Mouse (Mus musculus) stomach, embryonic 14.5 days (tissue): ENCODE measurements at regions not wholly inside any gene's neighbourhood (a gene's known extent, or its start where the extent isn't known, plus 50 kb on each side); places are given as distances from the start of the nearest gene placed in this dataset.

ENCODE experiments used
- ATAC-seq: fragments of 200-750 bp; cut with Nextera tagmentation; 2 replicates; pipeline ENCODE4 v1.8.0; 2017; ENCODE audit warnings: low read depth, moderate TSS enrichment; ENCODE audit not compliant: insufficient number of reproducible peaks, insufficient read depth, low FRiP score
- H3K27ac ChIP-seq: fragments of 300-500 bp; sonication (generic); 2 replicates; pipeline ENCODE4 v1.5.1; 2014; ENCODE audit warnings: mild to moderate bottlenecking, low read length, moderate library complexity, mixed read lengths
- H3K27me3 ChIP-seq: fragments of 300-500 bp; sonication (generic); 2 replicates; pipeline ENCODE4 v1.6.1; 2014; ENCODE audit warnings: low read length, control low read depth, mixed read lengths; ENCODE audit not compliant: control insufficient read depth, insufficient read depth
- H3K36me3 ChIP-seq: fragments of 300-500 bp; sonication (generic); 2 replicates; pipeline ENCODE4 v1.6.1; 2014; ENCODE audit warnings: mild to moderate bottlenecking, control low read depth, low read length, moderate library complexity, mixed read lengths; ENCODE audit not compliant: control insufficient read depth, insufficient read depth
- H3K4me1 ChIP-seq: fragments of 300-500 bp; sonication (generic); 2 replicates; pipeline ENCODE4 v1.6.1; 2014; ENCODE audit warnings: low read length, control low read depth, mixed read lengths; ENCODE audit not compliant: control insufficient read depth, insufficient read depth
- H3K4me2 ChIP-seq: fragments of 300-500 bp; sonication (generic); replicated peaks from 2 replicates; pipeline ENCODE4 v1.6.1; 2014; ENCODE audit warnings: low read depth, low read length, control low read depth
- H3K4me3 ChIP-seq: fragments of 300-500 bp; sonication (generic); 2 replicates; pipeline ENCODE4 v1.5.1; 2014; ENCODE audit warnings: low read depth, low read length, control low read depth
- H3K9ac ChIP-seq: fragments of 300-500 bp; sonication (generic); replicated peaks from 2 replicates; pipeline ENCODE4 v1.6.1; 2014; ENCODE audit warnings: low read depth, mild to moderate bottlenecking, control low read depth, low read length, moderate library complexity, mixed read lengths
- H3K9me3 ChIP-seq: fragments of 300-500 bp; sonication (generic); 2 replicates; pipeline ENCODE4 v1.6.1; 2016; ENCODE audit warnings: low read depth, low read length, control low read depth; ENCODE audit not compliant: control insufficient read depth
- WGBS: fragments of 180-500 bp; shearing (Covaris S2); extraction: QIAGEN DNeasy Blood & Tissue Kit; methylation state at CpG from one replicate; pipeline ENCODE4 v1.1.7; 2014; 5-methylcytosine and 5-hydroxymethylcytosine counted together

DNA sequence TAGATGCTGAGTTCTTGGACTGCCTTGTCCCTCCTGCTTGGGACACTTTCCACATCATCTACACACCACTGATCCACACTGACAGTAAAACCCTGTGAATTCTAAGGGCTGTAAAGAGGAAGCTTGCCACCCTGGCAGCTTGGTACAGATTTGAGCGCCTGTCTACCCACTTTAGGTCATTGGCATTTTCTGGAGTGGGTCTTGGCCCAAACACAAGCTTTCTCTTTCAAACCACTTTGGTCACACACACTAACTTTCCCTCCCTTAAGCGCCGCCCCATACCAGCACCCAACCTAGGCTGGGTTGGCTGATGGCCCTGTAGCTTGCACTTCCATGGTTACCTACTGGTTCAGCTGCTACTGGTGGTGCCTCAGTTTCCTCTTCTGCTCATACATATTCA is 55.6 kb upstream of the Fam180a start:
- Histone ChIP-seq H3K36me3 (no peaks in the 10 kb centered on the region), H3K4me2 (no peak overlapping the region), H3K4me3 (no peak overlapping the region), H3K9ac (no peak overlapping the region), H3K4me1 (no peaks in the 10 kb centered on the region; the same call in 1 of the 2 replicates), H3K27me3 (no peaks in the 10 kb centered on the region), H3K9me3 (no peaks in the 10 kb centered on the region), H3K27ac (no peak overlapping the region)
- no peak for ATAC-seq
- WGBS = 86% methylated on average over 3 of the region's 3 CpGs

- Histone ChIP-seq H3K27ac (no peak overlapping the region), H3K4me1 (no peaks in the 10 kb centered on the region; the same call in 1 of the 2 replicates), H3K4me3 (no peak overlapping the region), H3K9me3 (no peaks in the 10 kb centered on the region), H3K36me3 (no peaks in the 10 kb centered on the region), H3K4me2 (peak overlapping the region; percentile 20; the same call in 1 of the 2 replicates), H3K27me3 (no peaks in the 10 kb centered on the region), H3K9ac (no peak overlapping the region)
- peak; percentile 71; the same call in 1 of the 2 replicates for ATAC-seq
- 20% methylated on average over 11 of the region's 11 CpGs for WGBS
Measured at GRCm38 (mm10) chr6:35380721-35381466, 55.0 kb upstream of the Fam180a start.

DNA sequence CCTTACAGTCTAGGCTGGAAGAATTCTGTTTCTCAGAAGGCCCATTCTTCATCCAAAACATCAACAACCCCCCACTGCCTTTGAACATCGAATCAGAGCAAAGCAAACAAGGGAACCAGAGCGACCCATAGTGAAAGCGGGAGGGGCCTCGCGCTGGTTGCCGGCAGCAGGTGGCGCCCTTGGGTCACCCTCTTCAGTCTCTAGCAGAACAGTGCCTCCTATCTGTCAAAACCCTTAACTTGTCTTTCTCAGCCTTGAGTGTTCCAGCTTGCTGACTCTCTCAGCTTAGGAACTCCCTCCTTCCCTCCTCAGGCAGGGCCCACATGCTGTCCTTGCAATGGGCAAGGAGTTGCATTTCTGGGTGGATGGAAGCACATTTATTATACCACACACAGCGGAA is 53.9 kb upstream of the Fam180a start:
- Histone ChIP-seq H3K36me3 (no peaks in the 10 kb centered on the region), H3K4me3 (no peak overlapping the region), H3K27me3 (no peaks in the 10 kb centered on the region), H3K27ac (no peak overlapping the region), H3K9me3 (no peaks in the 10 kb centered on the region), H3K9ac (no peak overlapping the region), H3K4me2 (peak overlapping the region; percentile 20; the same call in 1 of the 2 replicates), H3K4me1 (no peaks in the 10 kb centered on the region; the same call in 1 of the 2 replicates)
- ATAC-seq = no peak
- WGBS = 15% methylated on average over 8 of the region's 8 CpGs

DNA sequence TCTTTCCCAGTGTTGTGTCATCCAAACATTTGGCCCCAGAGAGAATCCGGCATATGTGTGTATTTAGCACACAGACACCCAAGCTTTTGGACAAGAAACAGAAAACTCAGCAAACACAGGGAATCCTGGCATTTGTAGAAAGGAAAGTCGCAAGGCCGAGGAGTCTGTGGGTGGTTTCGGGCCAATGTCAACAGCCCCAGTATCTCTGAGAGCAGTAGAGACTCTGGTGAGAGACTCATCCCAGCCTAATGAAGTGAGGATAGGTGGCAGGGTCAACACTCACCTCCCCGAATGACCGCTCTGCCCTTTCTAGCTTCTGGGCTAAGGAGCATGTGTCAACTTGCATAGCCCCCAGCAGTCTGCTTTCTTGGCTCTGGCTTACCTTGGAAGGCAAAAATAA is 52.9 kb upstream of the Fam180a start:
- ATAC-seq = no peak

GRCm38 (mm10) chr6:35377535-35377934 is 51.6 kb upstream of the Fam180a start:
- Histone ChIP-seq H3K27me3 (no peaks in the 10 kb centered on the region), H3K4me3 (no peak overlapping the region), H3K36me3 (no peaks in the 10 kb centered on the region), H3K4me2 (no peak overlapping the region), H3K4me1 (no peaks in the 10 kb centered on the region; the same call in 1 of the 2 replicates), H3K27ac (no peak overlapping the region), H3K9ac (no peak overlapping the region), H3K9me3 (no peaks in the 10 kb centered on the region)
- WGBS = 92% methylated on average over 3 of the region's 3 CpGs
- ATAC-seq = no peak

More for the DNA sequence above, 52.9 kb upstream of the Fam180a start:
- Histone ChIP-seq H3K4me2 (no peak overlapping the region), H3K9ac (no peak overlapping the region), H3K4me1 (no peaks in the 10 kb centered on the region; the same call in 1 of the 2 replicates), H3K36me3 (no peaks in the 10 kb centered on the region), H3K27me3 (no peaks in the 10 kb centered on the region), H3K27ac (no peak overlapping the region), H3K4me3 (no peak overlapping the region), H3K9me3 (no peaks in the 10 kb centered on the region)
- 80% methylated on average over 6 of the region's 6 CpGs for WGBS

- Histone ChIP-seq H3K4me1 (no peaks in the 10 kb centered on the region; the same call in 1 of the 2 replicates), H3K36me3 (no peaks in the 10 kb centered on the region), H3K27me3 (no peaks in the 10 kb centered on the region), H3K4me3 (no peak overlapping the region), H3K9me3 (no peaks in the 10 kb centered on the region), H3K4me2 (no peak overlapping the region), H3K9ac (no peak overlapping the region), H3K27ac (no peak overlapping the region)
- ATAC-seq = no peak
- whole genome bisulfite sequencing = 77% methylated on average over 9 of the region's 9 CpGs
Measured at GRCm38 (mm10) chr6:35376526-35376925, 50.6 kb upstream of the Fam180a start.
